Comparison of ENCODE assay signal across 12 mouse cellular contexts in genomic region chr3:52520609-52520947, GRCm38 (mm10).
A peak's percentile ranks its signal among the peaks of the same experiment; 100 is the strongest.
DNase-seq lines count a peak whose midpoint lies in the region; ATAC-seq and TF ChIP-seq lines count a peak whose summit lies in the region.
"Had no signal": no experiment of that assay in that cellular context is flagged by ENCODE, and none has a peak within 500 bp of the region (broad histone marks: within the 10 kb centered on the region; RNA-seq: fewer than 3 reads in every experiment).

No protein-coding gene starts in this region.

- no peaks in the 10 kb centered on the region for H3K36me3 ChIP-seq in heart, postnatal 0 days (replicated peaks; ENCODE audit: control insufficient read depth, insufficient read depth, low read length)
- H3K36me3 ChIP-seq in intestine, embryonic 15.5 days = no peaks in the 10 kb centered on the region

- 28% methylated on average over 4 of the region's 4 CpGs for WGBS in heart, postnatal 0 days
- 60% methylated on average over 4 of the region's 4 CpGs for WGBS in intestine, embryonic 15.5 days

- TF ChIP-seq EP300 in heart, postnatal 0 days (IDR thresholded peaks at IDR 0.05; ENCODE audit: low read depth) = no peak

- intact Hi-C loops in heart, postnatal 36 days (cut with DNase I) = no loop called here

- no peak overlapping the region for H3K4me3 ChIP-seq in heart, postnatal 0 days (ENCODE audit: low read depth, low read length)
- no peak overlapping the region for H3K4me3 ChIP-seq in intestine, embryonic 15.5 days (replicated peaks)

- 0 out of 2 replicates have a peak, but pooled peaks cover under 1% of the 10 kb centered on the region for H3K27me3 ChIP-seq in heart, postnatal 0 days (ENCODE audit: control insufficient read depth, insufficient read depth, low read length)
- no peaks in the 10 kb centered on the region for H3K27me3 ChIP-seq in intestine, embryonic 15.5 days (replicated peaks)
- H3K27me3 ChIP-seq: Patski had no signal

- H3K9me3 ChIP-seq in heart, postnatal 0 days (replicated peaks; ENCODE audit: control insufficient read depth, low read length) = no peaks in the 10 kb centered on the region
- no peaks in the 10 kb centered on the region for H3K9me3 ChIP-seq in intestine, embryonic 15.5 days

- H3K4me2 ChIP-seq in heart, postnatal 0 days (ENCODE audit: low read depth, low read length) = peak overlapping the region; percentile 32; the same call in 1 of the 2 replicates
- no peak overlapping the region for H3K4me2 ChIP-seq in intestine, embryonic 15.5 days (replicated peaks)

- 0 out of 2 replicates have a peak, but pooled peaks cover 4% of the 10 kb centered on the region for H3K4me1 ChIP-seq in heart, postnatal 0 days (ENCODE audit: control insufficient read depth, insufficient read depth)
- no peaks in the 10 kb centered on the region for H3K4me1 ChIP-seq in intestine, embryonic 15.5 days (replicated peaks)

- no peak overlapping the region for H3K27ac ChIP-seq in heart, postnatal 0 days (ENCODE audit: low read depth)
- H3K27ac ChIP-seq in intestine, embryonic 15.5 days = no peak overlapping the region

- ATAC-seq in heart, postnatal 0 days (ENCODE audit: insufficient read depth, low read depth) = no peak
- no peak for ATAC-seq in intestine, embryonic 15.5 days
- ATAC-seq: liver, postnatal 0 days; Patski had no signal

- no peak for TF ChIP-seq CTCF in heart, postnatal 0 days (IDR thresholded peaks at IDR 0.05; ENCODE audit: low read depth)

- no peak overlapping the region for H3K9ac ChIP-seq in heart, postnatal 0 days (replicated peaks; ENCODE audit: low read depth, low read length)
- H3K9ac ChIP-seq in intestine, embryonic 15.5 days = no peak overlapping the region
- H3K9ac ChIP-seq: liver, postnatal 0 days had no signal

- peak; percentile 41 to 57 for DNase-seq in cerebellum, postnatal 10 days
- DNase-seq in cerebellum, postnatal 4 days (ENCODE audit: low spot score in 2 of 2) = no peak
- DNase-seq in heart, postnatal 0 days (ENCODE audit: low spot score) = no peak
- no peak for DNase-seq in heart, postnatal 36 days
- peak; percentile 59 to 66 for DNase-seq in right cerebral cortex, postnatal 10 days (ENCODE audit: low spot score in 2 of 2)
- DNase-seq in right cerebral cortex, postnatal 25 days = no peak
- no peak for DNase-seq in embryo, embryonic 9.5 days (ENCODE audit: extremely low spot score)
- DNase-seq: cerebellum, adult 18-20 months; gastrocnemius, postnatal 14 days; liver, postnatal 0 days had no signal

Comparison
In these comparisons a context has a peak if more than half of its experiments do, and no peak if none do; other contexts are left out.
1. DNase-seq: peak in cerebellum, postnatal 10 days (2 of 2) and right cerebral cortex, postnatal 10 days (2 of 2); none in cerebellum, postnatal 4 days (0 of 2), heart, postnatal 0 days (single experiment), heart, postnatal 36 days (0 of 2), right cerebral cortex, postnatal 25 days (single experiment) and embryo, embryonic 9.5 days (single experiment).